Mouse (Mus musculus): Measurements from ENCODE around the gene Gm17631. TPM values are rescaled to one million over a fixed set of nuclear protein-coding genes. Genes with fewer than 3 reads are reported as not detected.

The Gm17631 gene
- not detected in 2 replicates for polyA plus RNA-seq (2012; ENCODE audit: low replicate concordance)

DNA sequence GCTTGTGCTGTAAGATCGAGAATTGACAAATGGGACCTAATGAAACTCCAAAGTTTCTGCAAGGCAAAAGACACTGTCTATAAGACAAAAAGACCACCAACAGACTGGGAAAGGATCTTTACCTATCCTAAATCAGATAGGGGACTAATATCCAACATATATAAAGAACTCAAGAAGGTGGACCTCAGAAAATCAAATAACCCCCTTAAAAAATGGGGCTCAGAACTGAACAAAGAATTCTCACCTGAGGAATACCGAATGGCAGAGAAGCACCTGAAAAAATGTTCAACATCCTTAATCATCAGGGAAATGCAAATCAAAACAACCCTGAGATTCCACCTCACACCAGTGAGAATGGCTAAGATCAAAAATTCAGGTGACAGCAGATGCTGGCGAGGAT is at the start of gene Gm17631:
Gene Gm17631 (plus strand): TSS at position 301 of the 400 bp plus-strand sequence.

DNA sequence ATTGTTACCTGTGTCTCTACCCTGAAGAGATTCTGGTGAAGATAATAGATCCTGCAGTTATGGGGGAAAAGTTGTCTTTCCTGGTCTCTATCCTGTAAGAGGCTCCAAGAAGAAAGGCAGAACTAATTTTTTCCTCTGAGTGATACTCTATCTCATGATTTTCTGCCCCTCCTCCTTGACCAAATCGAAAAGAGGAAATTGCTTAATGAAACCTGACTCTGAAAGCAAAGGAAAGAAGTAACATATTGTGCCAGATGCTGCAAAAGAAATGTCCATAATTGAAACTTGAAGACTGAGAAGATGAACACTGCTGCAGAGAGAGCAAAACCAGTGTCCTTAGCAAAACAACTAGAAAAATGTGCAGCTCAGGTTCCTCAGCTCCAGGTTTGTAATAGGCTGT is 14.1 kb downstream of the Gm17631 start, which contains the start of gene Klra17:
Gene Klra17 (minus strand): TSS at position 124 of the 400 bp plus-strand sequence.

Other genes with a start within 250 kb of the Gm17631 start
- gene Klrk1, start 238.8 kb upstream of the Gm17631 start, polyA plus RNA-seq (2012; ENCODE audit: low replicate concordance): 0.25 and 0.89 TPM in 2 replicates
- not detected in 2 replicates for gene Klrc3, start 219.3 kb upstream of the Gm17631 start, polyA plus RNA-seq (2012; ENCODE audit: low replicate concordance)
- gene Klrc2, start 202.0 kb upstream of the Gm17631 start, polyA plus RNA-seq (2012; ENCODE audit: low replicate concordance): not detected in 2 replicates
- 0.23 and 0.90 TPM in 2 replicates for gene Klrc1, start 183.7 kb upstream of the Gm17631 start, polyA plus RNA-seq (2012; ENCODE audit: low replicate concordance)
- 0.23 TPM in 1 of 2 replicates, not detected in the other for gene Klri1, start 145.5 kb upstream of the Gm17631 start, polyA plus RNA-seq (2012; ENCODE audit: low replicate concordance)
- gene Klri2, start 122.2 kb upstream of the Gm17631 start, polyA plus RNA-seq (2012; ENCODE audit: low replicate concordance): not detected in 2 replicates
- gene Gm156, start 78.4 kb upstream of the Gm17631 start, polyA plus RNA-seq (2012; ENCODE audit: low replicate concordance): not detected in 2 replicates
- 0.15 and 0.16 TPM in 2 replicates for gene Klra17, start 14.0 kb downstream of the Gm17631 start, polyA plus RNA-seq (2012; ENCODE audit: low replicate concordance)
- gene Klra5, start 55.0 kb downstream of the Gm17631 start, polyA plus RNA-seq (2012; ENCODE audit: low replicate concordance): not detected in 2 replicates
- not detected in 2 replicates for gene Klra6, start 164.3 kb downstream of the Gm17631 start, polyA plus RNA-seq (2012; ENCODE audit: low replicate concordance)
- not detected in 2 replicates for gene Klra4, start 204.6 kb downstream of the Gm17631 start, polyA plus RNA-seq (2012; ENCODE audit: low replicate concordance)

All from leukemia stem cell, adult 10-12 weeks (primary cell).